Mouse (Mus musculus) Patski (cell line): ENCODE data around the gene Dpf3. TPM values are rescaled to one million over a fixed set of nuclear protein-coding genes. Genes with fewer than 3 reads are reported as not detected.

Experiments used
- ATAC-seq: fragments of 100-300 bp; one replicate; pipeline ENCODE4 v1.8.0; 2021
- CTCF ChIA-PET: fragments of 350-600 bp; sonication (Branson Sonifier 250); formaldehyde crosslinking; loops from one replicate; lab custom pipeline; 2022; ENCODE audit warnings: inconsistent platforms; lab: Charles Lee
- POLR2A ChIA-PET: fragments of 350-600 bp; sonication (Branson Sonifier 250); formaldehyde crosslinking; loops from one replicate; lab custom pipeline; 2022; ENCODE audit warnings: antibody characterized with exemption, inconsistent platforms; lab: Charles Lee
- DNase-seq: peaks from one replicate; pipeline ENCODE4 v3.0.0-alpha.2; 2011; ENCODE audit warnings: low read depth, low spot score
- H3K27me3 ChIP-seq: fragments of 371-371 bp; one replicate; pipeline ENCODE4 v1.5.1; 2021
- CTCF ChIP-seq: fragments of 100-300 bp; IDR thresholded peaks from one replicate; pipeline ENCODE4 v1.5.1; 2021
- in situ Hi-C: fragments of 300-500 bp; cut with MboI; formaldehyde crosslinking; loops from 3 replicates; pipeline ENCODE4 v1.11.1; 2018; ENCODE audit warnings: low pct_unique_long_range_greater_than_20kb, mixed read lengths
- polyA plus RNA-seq: library from polyadenylated mRNA; unstranded; gene quantifications from one replicate; pipeline ENCODE4 v1.2.3, GENCODE M21; 2021

Gene Dpf3
- polyA plus RNA-seq = 0.15 TPM

- ATAC-seq = peak; percentile 95
- ChIA-PET CTCF (no interaction called here), POLR2A (no interaction called here)
- in situ Hi-C loops = no loop called here
- DNase-seq = peak; percentile 60
- peaks cover 35% of the 10 kb centered on the region for H3K27me3 ChIP-seq
- no peak for TF ChIP-seq CTCF
Observed at GRCm38 (mm10) chr12:83487476-83487991, at the start of gene Dpf3. TSS of gene Dpf3 (minus strand) at chr12:83487716.

- CTCF ChIA-PET = interaction anchor here (1.1 kb wide), 1 partner anchor 8 kb away, joined by 5 read pairs; no protein-coding TSS in a partner anchor
- H3K27me3 ChIP-seq = no peaks in the 10 kb centered on the region
- DNase-seq (no peak), ATAC-seq (no peak)
- in situ Hi-C loops = no loop called here
- TF ChIP-seq CTCF = no peak
- POLR2A ChIA-PET = no interaction called here
Observed at GRCm38 (mm10) chr12:83536039-83536438, 48.5 kb upstream of the Dpf3 start.

GRCm38 (mm10) chr12:83535428-83535827 lies 47.9 kb upstream of the Dpf3 start:
- no peaks in the 10 kb centered on the region for H3K27me3 ChIP-seq
- ChIA-PET POLR2A (no interaction called here), CTCF (interaction anchor here (1.1 kb wide), 1 partner anchor 9 kb away, joined by 5 read pairs; no protein-coding TSS in a partner anchor)
- TF ChIP-seq CTCF = no peak
- ATAC-seq (no peak), DNase-seq (no peak)
- in situ Hi-C loops = no loop called here

GRCm38 (mm10) chr12:83534190-83534589 lies 46.7 kb upstream of the Dpf3 start:
- in situ Hi-C loops = no loop called here
- ATAC-seq = no peak
- no peaks in the 10 kb centered on the region for H3K27me3 ChIP-seq
- no peak for DNase-seq
- ChIA-PET CTCF (no interaction called here), POLR2A (no interaction called here)
- no peak for TF ChIP-seq CTCF

GRCm38 (mm10) chr12:83532966-83533365 lies 45.5 kb upstream of the Dpf3 start:
- DNase-seq (no peak), ATAC-seq (no peak)
- POLR2A ChIA-PET = interaction anchor here (0.6 kb wide), 1 partner anchor 656 kb away, joined by 3 read pairs; no protein-coding TSS in a partner anchor
- CTCF ChIA-PET = no interaction called here
- no peaks in the 10 kb centered on the region for H3K27me3 ChIP-seq
- no peak for TF ChIP-seq CTCF
- in situ Hi-C loops = no loop called here

GRCm38 (mm10) chr12:83531992-83532391 lies 44.5 kb upstream of the Dpf3 start:
- ChIA-PET CTCF (no interaction called here), POLR2A (no interaction called here)
- ATAC-seq (no peak), DNase-seq (no peak)
- TF ChIP-seq CTCF = no peak
- in situ Hi-C loops = no loop called here
- no peaks in the 10 kb centered on the region for H3K27me3 ChIP-seq

- TF ChIP-seq CTCF = no peak
- in situ Hi-C loops = no loop called here
- DNase-seq (no peak), ATAC-seq (no peak)
- POLR2A ChIA-PET = no interaction called here
- CTCF ChIA-PET = no interaction called here
- H3K27me3 ChIP-seq = no peaks in the 10 kb centered on the region
Observed at GRCm38 (mm10) chr12:83528665-83529064, 41.1 kb upstream of the Dpf3 start.

GRCm38 (mm10) chr12:83527816-83528215 lies 40.3 kb upstream of the Dpf3 start:
- CTCF ChIA-PET = no interaction called here

GRCm38 (mm10) chr12:83525822-83526544 lies 38.5 kb upstream of the Dpf3 start:
- no peaks in the 10 kb centered on the region for H3K27me3 ChIP-seq
- no peak for TF ChIP-seq CTCF
- ATAC-seq (no peak), DNase-seq (no peak)
- in situ Hi-C loops = no loop called here
- ChIA-PET POLR2A (interaction anchor here (0.7 kb wide), 1 partner anchor 358 kb away, joined by 6 read pairs; no protein-coding TSS in a partner anchor), CTCF (no interaction called here)

More at GRCm38 (mm10) chr12:83527816-83528215, 40.3 kb upstream of the Dpf3 start:
- POLR2A ChIA-PET = no interaction called here
- TF ChIP-seq CTCF = no peak
- no peaks in the 10 kb centered on the region for H3K27me3 ChIP-seq
- DNase-seq (no peak), ATAC-seq (no peak)
- in situ Hi-C loops = no loop called here

- no peak for ATAC-seq
- H3K27me3 ChIP-seq = no peaks in the 10 kb centered on the region
- TF ChIP-seq CTCF = no peak
- CTCF ChIA-PET = no interaction called here
- POLR2A ChIA-PET = no interaction called here
- in situ Hi-C loops = no loop called here
- no peak for DNase-seq
Observed at GRCm38 (mm10) chr12:83524329-83524728, 36.8 kb upstream of the Dpf3 start.

GRCm38 (mm10) chr12:83523892-83524291 lies 36.4 kb upstream of the Dpf3 start:
- ATAC-seq (no peak), DNase-seq (no peak)
- in situ Hi-C loops = no loop called here
- no peaks in the 10 kb centered on the region for H3K27me3 ChIP-seq
- ChIA-PET POLR2A (no interaction called here), CTCF (no interaction called here)
- TF ChIP-seq CTCF = no peak
